Mouse (Mus musculus): ENCODE measurements around the gene Serpind1.

The Serpind1 gene

GRCm38 (mm10) chr16:17346766-17347165, 15.6 kb downstream of the Serpind1 start:
- DNase-seq (ENCODE audit: low read depth, low spot score) = no peak

- no peak for DNase-seq (ENCODE audit: low read depth, low spot score)
Measured at GRCm38 (mm10) chr16:17356031-17356430, 24.9 kb downstream of the Serpind1 start.

GRCm38 (mm10) chr16:17358787-17359186, 27.6 kb downstream of the Serpind1 start:
- DNase-seq (ENCODE audit: low read depth, low spot score) = no peak

- no peak for DNase-seq (ENCODE audit: low read depth, low spot score)
Measured at GRCm38 (mm10) chr16:17382306-17382705, 51.1 kb downstream of the Serpind1 start.

- DNase-seq (ENCODE audit: low read depth, low spot score) = no peak
Measured at GRCm38 (mm10) chr16:17383594-17384326, 52.6 kb downstream of the Serpind1 start.

GRCm38 (mm10) chr16:17392784-17393183, 61.6 kb downstream of the Serpind1 start:
- DNase-seq (ENCODE audit: low read depth, low spot score) = no peak

All from skeletal muscle tissue, adult 2 months (tissue).